Mouse (Mus musculus): ENCODE data around the gene Gm20521. TPM values are rescaled to one million over a fixed set of nuclear protein-coding genes. Genes with fewer than 3 reads are reported as not detected.

Gm20521 gene
- polyA plus RNA-seq, 1 experiment from 2014 or later = not detected

GRCm38 (mm10) chr14:54894296-54895151 lies 11.3 kb downstream of the Gm20521 start:
- peaks cover 31% of the 10 kb centered on the region for H3K4me1 ChIP-seq
- H3K36me3 ChIP-seq = peaks cover 39% of the 10 kb centered on the region
- WGBS (ENCODE audit: insufficient replicate concordance) = under 1% methylated on average over 54 of the region's 54 CpGs
- peak overlapping the region; percentile 92 for H3K4me3 ChIP-seq
- H3K4me2 ChIP-seq = peak overlapping the region; percentile 78
- no peaks in the 10 kb centered on the region for H3K27me3 ChIP-seq (replicated peaks)
- H3K9ac ChIP-seq = peak overlapping the region; percentile 98
- H3K9me3 ChIP-seq (replicated peaks) = no peaks in the 10 kb centered on the region
- H3K27ac ChIP-seq = peak overlapping the region; percentile 88
- ATAC-seq = peak; percentile 53

DNA sequence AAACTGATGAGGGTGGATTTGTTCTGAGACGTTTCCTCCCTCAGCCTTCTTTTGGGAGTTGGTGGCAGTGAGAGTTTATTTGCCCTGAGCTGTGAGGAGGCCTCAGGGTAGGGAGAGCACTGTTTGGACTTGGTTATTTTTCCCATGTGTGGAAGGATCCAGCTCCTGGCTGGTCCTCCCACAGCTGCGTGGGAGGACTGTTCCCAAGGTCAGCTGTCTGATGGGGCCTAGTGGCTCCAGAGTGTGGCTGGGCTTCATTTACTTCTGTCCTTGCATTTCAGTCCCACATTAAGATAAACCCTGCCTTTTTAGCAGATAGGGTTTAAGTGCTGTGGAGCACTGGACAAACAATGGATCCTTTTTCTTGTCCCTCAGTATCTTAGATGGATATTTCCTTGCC lies 14.2 kb downstream of the Gm20521 start:
- Histone ChIP-seq H3K9me3 (replicated peaks) (no peaks in the 10 kb centered on the region), H3K9ac (no peak overlapping the region), H3K36me3 (peaks cover 39% of the 10 kb centered on the region), H3K4me3 (no peak overlapping the region), H3K27ac (no peak overlapping the region), H3K4me2 (no peak overlapping the region), H3K27me3 (replicated peaks) (no peaks in the 10 kb centered on the region), H3K4me1 (peaks cover 27% of the 10 kb centered on the region)
- WGBS (ENCODE audit: insufficient replicate concordance) = 71% methylated on average over 2 of the region's 2 CpGs
- ATAC-seq = no peak

GRCm38 (mm10) chr14:54900383-54900782 lies 17.1 kb downstream of the Gm20521 start:
- Histone ChIP-seq H3K4me3 (no peak overlapping the region), H3K36me3 (peaks cover 38% of the 10 kb centered on the region), H3K27ac (no peak overlapping the region), H3K9me3 (replicated peaks) (no peaks in the 10 kb centered on the region), H3K4me2 (no peak overlapping the region), H3K4me1 (peaks cover 12% of the 10 kb centered on the region), H3K27me3 (replicated peaks) (no peaks in the 10 kb centered on the region), H3K9ac (no peak overlapping the region)
- 1% methylated on average over 3 of the region's 3 CpGs for WGBS (ENCODE audit: insufficient replicate concordance)
- ATAC-seq = 0 out of 2 replicates have a peak, but pooled peaks have one; percentile 34

DNA sequence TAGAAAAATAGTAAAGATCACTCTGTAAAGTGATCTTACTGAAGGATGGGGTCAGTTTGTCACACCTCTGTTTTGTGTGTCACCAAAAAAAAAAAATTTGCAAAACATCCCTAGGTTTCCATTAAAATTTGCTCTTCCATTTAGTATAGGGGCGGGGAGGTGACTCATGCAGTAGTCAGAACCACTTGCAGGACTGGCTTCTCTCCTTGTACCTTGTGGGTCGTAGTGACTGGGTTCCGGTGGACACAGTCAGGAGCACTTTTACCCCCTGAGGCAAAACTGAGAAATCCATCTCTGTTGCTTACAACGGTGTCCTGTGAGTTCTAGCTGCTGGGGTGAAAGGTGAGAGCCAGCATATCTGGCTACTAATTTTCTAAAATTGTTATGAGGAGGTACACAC lies 20.4 kb downstream of the Gm20521 start:
- 78% methylated on average over 4 of the region's 4 CpGs for WGBS (ENCODE audit: insufficient replicate concordance)
- ATAC-seq = no peak

DNA sequence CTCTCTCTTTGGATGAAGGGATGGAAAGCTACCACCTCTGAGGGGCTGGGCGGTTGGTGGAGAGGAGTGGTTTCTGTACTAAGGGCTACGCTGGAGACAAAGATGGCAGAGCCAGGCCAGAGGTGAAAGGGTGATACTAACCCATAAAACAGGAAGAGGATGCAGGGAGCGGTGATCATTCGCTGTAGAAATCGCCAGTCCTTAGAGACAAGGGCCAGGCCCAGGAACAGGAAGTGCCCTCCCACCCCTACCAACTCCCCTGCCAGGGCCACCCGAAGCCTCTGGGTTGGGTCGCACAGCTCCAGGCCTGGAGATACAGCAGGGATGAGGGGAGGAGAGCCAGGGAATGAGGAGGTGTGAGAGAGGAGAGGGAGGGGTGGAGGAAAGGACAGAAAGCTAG lies 25.4 kb downstream of the Gm20521 start:
- Histone ChIP-seq H3K4me3 (no peak overlapping the region), H3K36me3 (peaks cover 5% of the 10 kb centered on the region; the same call in 1 of the 2 replicates), H3K4me1 (peaks cover 12% of the 10 kb centered on the region), H3K27ac (no peak overlapping the region), H3K9ac (no peak overlapping the region), H3K4me2 (no peak overlapping the region), H3K9me3 (replicated peaks) (no peaks in the 10 kb centered on the region), H3K27me3 (replicated peaks) (peaks cover 45% of the 10 kb centered on the region)
- 43% methylated on average over 7 of the region's 7 CpGs for WGBS (ENCODE audit: insufficient replicate concordance)
- ATAC-seq = no peak

More for the DNA sequence above, 20.4 kb downstream of the Gm20521 start:
- Histone ChIP-seq H3K4me3 (no peak overlapping the region), H3K36me3 (peaks cover 10% of the 10 kb centered on the region; the same call in 1 of the 2 replicates), H3K27ac (no peak overlapping the region), H3K9me3 (replicated peaks) (no peaks in the 10 kb centered on the region), H3K4me2 (no peak overlapping the region), H3K9ac (no peak overlapping the region), H3K27me3 (replicated peaks) (no peaks in the 10 kb centered on the region; the same call in 1 of the 2 replicates), H3K4me1 (no peaks in the 10 kb centered on the region)

DNA sequence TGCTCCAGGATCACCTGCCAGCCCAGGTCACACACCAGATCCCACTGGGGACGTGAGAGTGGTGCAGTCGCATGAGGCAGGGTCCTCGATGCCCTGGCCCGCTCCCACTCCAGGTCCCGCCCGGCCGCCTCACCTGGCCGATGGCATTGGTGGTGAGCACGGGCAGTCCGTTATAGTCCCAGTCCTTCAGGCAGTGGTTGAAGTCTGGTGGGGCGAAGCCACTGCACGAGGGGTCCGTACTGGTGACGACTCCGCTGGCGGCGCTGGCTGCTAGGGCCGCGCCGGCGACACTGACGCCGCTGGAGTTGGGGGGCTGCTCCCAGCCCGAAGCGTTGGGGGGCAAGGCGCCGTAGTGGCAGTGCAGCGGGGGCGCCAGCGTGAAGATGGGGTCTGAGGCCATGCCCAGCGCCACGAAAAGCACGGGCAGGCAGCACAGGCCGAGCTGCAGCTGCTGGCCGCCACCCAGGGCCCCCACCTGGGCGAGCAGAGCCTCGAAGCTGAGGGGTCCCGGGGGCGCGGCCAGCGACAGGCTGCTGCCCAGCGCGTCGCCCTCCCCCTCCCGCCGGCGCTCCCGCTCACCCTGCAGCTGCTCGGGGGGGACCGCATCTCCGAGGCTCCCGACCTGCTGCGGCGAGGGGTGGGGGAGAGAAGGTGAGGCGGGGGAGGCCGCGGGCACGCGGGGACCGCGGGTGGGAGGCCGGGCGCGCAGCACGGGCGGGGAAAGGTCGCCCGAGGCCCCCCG lies 29.0 kb downstream of the Gm20521 start:
- H3K4me2 ChIP-seq = peak overlapping the region; percentile 82
- no peaks in the 10 kb centered on the region for H3K9me3 ChIP-seq (replicated peaks)
- no peak for ATAC-seq
- H3K4me1 ChIP-seq = peaks cover 12% of the 10 kb centered on the region
- peak overlapping the region; percentile 59 for H3K9ac ChIP-seq
- H3K4me3 ChIP-seq = peak overlapping the region; percentile 62
- WGBS (ENCODE audit: insufficient replicate concordance) = 6% methylated on average over 45 of the region's 69 CpGs
- H3K27ac ChIP-seq = no peak overlapping the region
- peaks cover 75% of the 10 kb centered on the region for H3K27me3 ChIP-seq (replicated peaks)
- H3K36me3 ChIP-seq = peaks cover 1% of the 10 kb centered on the region; the same call in 1 of the 2 replicates

- WGBS (ENCODE audit: insufficient replicate concordance) = 2% methylated on average over 28 of the region's 28 CpGs
- 0 out of 2 replicates have a peak, but pooled peaks have one; percentile 32 for ATAC-seq
- no peak within 1 kb of the TSS for H3K27ac ChIP-seq
- peak within 1 kb of the TSS; percentile 62 for H3K4me3 ChIP-seq
- H3K9me3 ChIP-seq (replicated peaks) = no peaks in the 10 kb centered on the region
- H3K4me1 ChIP-seq = peaks cover 12% of the 10 kb centered on the region
- H3K36me3 ChIP-seq = no peaks in the 10 kb centered on the region
- peaks cover 78% of the 10 kb centered on the region for H3K27me3 ChIP-seq (replicated peaks)
- H3K9ac ChIP-seq = peak within 1 kb of the TSS; percentile 59
- H3K4me2 ChIP-seq = peak within 1 kb of the TSS; percentile 82
Measured at GRCm38 (mm10) chr14:54912886-54913285, 29.6 kb downstream of the Gm20521 start, which contains the start of gene Slc22a17. TSS of gene Slc22a17 (minus strand) at chr14:54913132.

DNA sequence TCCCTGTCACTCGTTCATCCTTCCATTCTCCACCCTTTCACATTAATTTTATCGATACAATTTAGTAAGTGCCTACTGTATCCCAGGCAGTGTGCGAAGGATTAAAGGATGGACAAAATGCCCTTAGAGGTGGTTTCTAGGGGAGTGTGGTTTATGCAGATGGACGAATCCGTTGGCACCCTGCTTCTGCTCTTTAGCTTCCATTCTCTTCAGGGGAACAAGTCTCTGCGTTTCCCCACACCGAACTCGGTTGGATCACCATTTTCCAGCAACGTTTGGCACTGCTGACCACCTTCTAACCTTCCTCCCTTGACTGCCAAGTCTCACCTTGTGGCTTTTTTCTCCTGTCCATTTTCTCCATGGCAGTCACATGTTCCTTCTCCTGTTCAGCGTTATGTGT lies 30.1 kb downstream of the Gm20521 start:
- Histone ChIP-seq H3K9ac (no peak overlapping the region), H3K27me3 (replicated peaks) (peaks cover 78% of the 10 kb centered on the region), H3K4me1 (peaks cover 12% of the 10 kb centered on the region), H3K4me3 (peak overlapping the region; percentile 62), H3K36me3 (no peaks in the 10 kb centered on the region), H3K4me2 (peak overlapping the region; percentile 82), H3K9me3 (replicated peaks) (no peaks in the 10 kb centered on the region), H3K27ac (no peak overlapping the region)
- no peak for ATAC-seq
- 19% methylated on average over 10 of the region's 10 CpGs for WGBS (ENCODE audit: insufficient replicate concordance)

DNA sequence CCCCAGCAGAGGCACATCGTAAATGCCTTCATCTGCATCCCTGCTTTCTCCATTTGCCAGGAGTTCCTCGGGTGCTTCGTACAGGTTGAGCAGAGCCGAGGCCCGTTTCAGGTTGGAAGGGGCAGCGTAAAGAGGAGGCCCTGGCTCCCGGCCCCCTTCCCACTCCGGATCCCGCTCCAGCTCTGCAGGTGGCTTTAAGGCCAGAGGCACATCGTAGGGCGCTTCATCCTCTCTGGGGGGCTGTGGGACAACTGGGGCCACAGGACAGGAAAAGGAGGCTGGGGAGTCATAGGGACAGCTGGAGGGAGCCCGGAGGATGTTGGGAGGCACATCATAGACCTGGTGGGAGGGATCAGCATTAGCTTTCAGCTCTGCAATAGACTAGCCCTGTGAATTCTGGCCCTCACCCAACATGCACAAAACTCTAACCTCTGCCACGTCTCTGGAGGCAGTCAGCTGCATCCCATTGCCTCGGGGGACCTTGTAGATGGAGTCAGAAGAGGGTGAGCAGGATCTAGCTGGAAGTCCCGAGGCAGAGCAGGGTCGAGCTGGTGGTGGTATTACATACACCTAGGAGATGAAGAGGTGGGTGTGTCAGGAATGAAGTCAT lies 36.9 kb downstream of the Gm20521 start:
- no peaks in the 10 kb centered on the region for H3K36me3 ChIP-seq
- H3K27me3 ChIP-seq (replicated peaks) = peaks cover 74% of the 10 kb centered on the region
- WGBS (ENCODE audit: insufficient replicate concordance) = 75% methylated on average over 16 of the region's 16 CpGs

DNA sequence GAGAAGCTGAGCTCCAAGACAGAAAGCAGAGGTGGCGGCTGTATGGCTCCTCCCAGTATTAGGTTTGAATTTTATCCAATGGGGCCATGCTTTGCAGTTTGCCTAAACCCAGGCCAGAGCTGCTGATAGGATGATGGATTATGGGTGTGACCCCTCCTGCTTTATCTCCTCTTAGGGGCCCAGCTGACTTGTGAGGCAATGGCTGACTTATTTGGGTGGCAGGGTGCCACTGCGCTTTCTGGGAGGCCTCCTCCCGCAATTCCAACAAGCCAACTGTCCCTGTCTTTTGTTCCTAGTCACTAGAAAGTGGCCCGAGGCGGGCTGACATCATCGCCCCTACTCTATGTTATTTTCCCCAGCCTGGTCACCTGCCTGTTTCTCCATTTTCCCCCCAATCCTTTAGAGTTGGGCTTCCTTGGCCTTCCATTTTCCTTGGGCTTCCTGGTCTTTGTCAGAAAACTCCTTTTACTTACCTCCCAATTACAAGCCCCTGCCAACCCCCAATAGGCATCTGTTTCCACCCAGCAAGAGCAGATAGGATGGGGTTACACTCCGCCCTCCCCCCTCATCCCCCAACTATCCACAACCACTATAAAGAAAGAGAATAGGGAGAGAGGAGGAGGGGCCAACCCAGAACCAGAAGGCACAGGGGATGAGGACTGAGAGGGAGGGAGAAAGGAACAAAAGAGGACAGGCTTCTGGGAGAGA lies 41.6 kb downstream of the Gm20521 start:
- H3K4me3 ChIP-seq = 0 out of 2 replicates have a peak overlapping the region, but pooled peaks have one; percentile 12
- peak; percentile 87 for ATAC-seq
- H3K4me2 ChIP-seq = peak overlapping the region; percentile 69
- WGBS (ENCODE audit: insufficient replicate concordance) = 43% methylated on average over 7 of the region's 7 CpGs
- H3K27me3 ChIP-seq (replicated peaks) = peaks cover 93% of the 10 kb centered on the region
- H3K27ac ChIP-seq = 0 out of 2 replicates have a peak overlapping the region, but pooled peaks have one; percentile 46
- H3K9ac ChIP-seq = no peak overlapping the region
- H3K36me3 ChIP-seq = no peaks in the 10 kb centered on the region
- H3K4me1 ChIP-seq = peaks cover 30% of the 10 kb centered on the region
- H3K9me3 ChIP-seq (replicated peaks) = no peaks in the 10 kb centered on the region

More for the DNA sequence above, 36.9 kb downstream of the Gm20521 start:
- H3K4me1 ChIP-seq = peaks cover 15% of the 10 kb centered on the region
- ATAC-seq = no peak
- H3K4me2 ChIP-seq = no peak overlapping the region
- H3K4me3 ChIP-seq = no peak overlapping the region
- H3K27ac ChIP-seq = no peak overlapping the region
- H3K9ac ChIP-seq = no peak overlapping the region
- no peaks in the 10 kb centered on the region for H3K9me3 ChIP-seq (replicated peaks)

All from liver, embryonic 12.5 days (tissue).